Mouse (Mus musculus) heart, embryonic 11.5 days (tissue): ENCODE measurements around the gene B230219D22Rik. TPM values are rescaled to one million over a fixed set of nuclear protein-coding genes. Genes with fewer than 3 reads are reported as not detected.
"Not testable (repeated sequence)": the region's sequence is repeated elsewhere in the genome, so short reads cannot be mapped to it uniquely, and the experiment has no call there.

Experiments
- ATAC-seq: fragments of 200-750 bp; cut with Nextera tagmentation; replicated peaks from 2 replicates; pipeline ENCODE4 v1.8.0; 2017; ENCODE audit warnings: moderate library complexity; ENCODE audit not compliant: insufficient number of reproducible peaks, low FRiP score, low TSS enrichment
- H3K27ac ChIP-seq: fragments of 300-500 bp; sonication (generic); 2 replicates; pipeline ENCODE4 v1.5.1; 2014; ENCODE audit warnings: mild to moderate bottlenecking, low read depth, low read length
- H3K27me3 ChIP-seq: fragments of 300-500 bp; sonication (generic); 2 replicates; pipeline ENCODE4 v1.6.1; 2014; ENCODE audit warnings: mild to moderate bottlenecking, low read length, mixed read lengths; ENCODE audit not compliant: control insufficient read depth, insufficient read depth
- H3K36me3 ChIP-seq: fragments of 300-500 bp; sonication (generic); 2 replicates; pipeline ENCODE4 v1.6.1; 2014; ENCODE audit warnings: mild to moderate bottlenecking, low read length, moderate library complexity, mixed read lengths; ENCODE audit not compliant: control insufficient read depth, insufficient read depth
- H3K4me1 ChIP-seq: fragments of 300-500 bp; sonication (generic); 2 replicates; pipeline ENCODE4 v1.6.1; 2014; ENCODE audit warnings: low read length; ENCODE audit not compliant: control insufficient read depth, insufficient read depth
- H3K4me2 ChIP-seq: fragments of 300-500 bp; sonication (generic); 2 replicates; pipeline ENCODE4 v1.6.1; 2014; ENCODE audit warnings: mild to moderate bottlenecking, moderate library complexity
- H3K4me3 ChIP-seq: fragments of 300-500 bp; sonication (generic); 2 replicates; pipeline ENCODE4 v1.5.1; 2014; ENCODE audit warnings: low read depth, low read length
- H3K9ac ChIP-seq: fragments of 300-500 bp; sonication (generic); 2 replicates; pipeline ENCODE4 v1.6.1; 2014; ENCODE audit warnings: mild to moderate bottlenecking, low read depth, low read length, moderate library complexity
- H3K9me3 ChIP-seq: fragments of 300-500 bp; sonication (generic); replicated peaks from 2 replicates; pipeline ENCODE4 v1.6.1; 2016; ENCODE audit warnings: low read length; ENCODE audit not compliant: control insufficient read depth
- WGBS: fragments of 180-500 bp; shearing (Covaris S2); extraction: QIAGEN DNeasy Blood & Tissue Kit; methylation state at CpG from one replicate; pipeline ENCODE4 v1.1.7; 2014; ENCODE audit not compliant: insufficient replicate concordance; 5-methylcytosine and 5-hydroxymethylcytosine counted together
- polyA plus RNA-seq: library from polyadenylated mRNA; unstranded; fragments of >200 nt; fragmentation: Nextera tagmentation; extraction: Ambion mirVana; gene quantifications from 2 replicates; pipeline ENCODE4 v1.2.1, GENCODE M21; 2014

B230219D22Rik gene
- polyA plus RNA-seq, 1 experiment from 2014 or later = 63.0 TPM

GRCm38 (mm10) chr13:55686107-55686633 lies 6.8 kb upstream of the B230219D22Rik start:
- H3K36me3 ChIP-seq = no peaks in the 10 kb centered on the region
- H3K27ac ChIP-seq = no peak overlapping the region
- ATAC-seq = no peak; the same call in 1 of the 2 replicates
- no peaks in the 10 kb centered on the region for H3K27me3 ChIP-seq
- no peak overlapping the region for H3K4me3 ChIP-seq
- no peaks in the 10 kb centered on the region for H3K9me3 ChIP-seq
- H3K4me2 ChIP-seq = no peak overlapping the region; the same call in 1 of the 2 replicates
- H3K4me1 ChIP-seq = peaks cover 15% of the 10 kb centered on the region; the same call in 1 of the 2 replicates
- H3K9ac ChIP-seq = 0 out of 2 replicates have a peak overlapping the region, but pooled peaks have one; percentile 49
- WGBS = 51% methylated on average over 9 of the region's 9 CpGs

GRCm38 (mm10) chr13:55687927-55688602 lies 4.9 kb upstream of the B230219D22Rik start:
- Histone ChIP-seq H3K9ac (peak overlapping the region; percentile 28; the same call in 1 of the 2 replicates), H3K36me3 (no peaks in the 10 kb centered on the region), H3K4me3 (no peak overlapping the region), H3K9me3 (no peaks in the 10 kb centered on the region), H3K4me1 (peaks cover 15% of the 10 kb centered on the region; the same call in 1 of the 2 replicates), H3K4me2 (no peak overlapping the region), H3K27me3 (no peaks in the 10 kb centered on the region), H3K27ac (peak overlapping the region; percentile 59)
- ATAC-seq = no peak
- 54% methylated on average over 4 of the region's 4 CpGs for WGBS

- ATAC-seq = peak; percentile 62
- WGBS = under 1% methylated on average over 64 of the region's 70 CpGs
- H3K4me1 ChIP-seq = peaks cover 12% of the 10 kb centered on the region
These were observed 358 bp downstream of the B230219D22Rik start for GRCm38 (mm10) chr13:55693243-55693721.

GRCm38 (mm10) chr13:55694110-55694509 lies 1.2 kb downstream of the B230219D22Rik start:
- peak overlapping the region; percentile 100 for H3K9ac ChIP-seq
- peak overlapping the region; percentile 99 for H3K4me3 ChIP-seq
- 19% methylated on average over 8 of the region's 8 CpGs for WGBS
- no peaks in the 10 kb centered on the region for H3K27me3 ChIP-seq
- H3K9me3 ChIP-seq = no peaks in the 10 kb centered on the region
- ATAC-seq = no peak
- H3K36me3 ChIP-seq = peaks cover 2% of the 10 kb centered on the region
- no peak overlapping the region for H3K27ac ChIP-seq
- peak overlapping the region; percentile 74 for H3K4me2 ChIP-seq
- H3K4me1 ChIP-seq = peaks cover 12% of the 10 kb centered on the region

More at GRCm38 (mm10) chr13:55693243-55693721, 358 bp downstream of the B230219D22Rik start:
- H3K9ac ChIP-seq = peak overlapping the region; percentile 100
- H3K4me2 ChIP-seq = peak overlapping the region; percentile 74
- no peaks in the 10 kb centered on the region for H3K36me3 ChIP-seq
- peak overlapping the region; percentile 99 for H3K27ac ChIP-seq
- no peaks in the 10 kb centered on the region for H3K9me3 ChIP-seq
- H3K27me3 ChIP-seq = no peaks in the 10 kb centered on the region
- H3K4me3 ChIP-seq = peak overlapping the region; percentile 99

- not testable (repeated sequence) for H3K9me3 ChIP-seq, H3K27ac ChIP-seq, H3K4me3 ChIP-seq, ATAC-seq, H3K9ac ChIP-seq, H3K4me2 ChIP-seq, H3K27me3 ChIP-seq
- Histone ChIP-seq H3K36me3 (peaks cover 13% of the 10 kb centered on the region), H3K4me1 (peaks cover 12% of the 10 kb centered on the region)
- WGBS = no CpG with 5 or more reads among the region's 3 CpGs
These were observed 3.1 kb downstream of the B230219D22Rik start for GRCm38 (mm10) chr13:55695989-55696388.

- no peak for ATAC-seq
- Histone ChIP-seq H3K4me2 (no peak overlapping the region), H3K9ac (no peak overlapping the region), H3K27ac (no peak overlapping the region), H3K9me3 (peaks cover 3% of the 10 kb centered on the region; the same call in 1 of the 2 replicates), H3K36me3 (peaks cover 19% of the 10 kb centered on the region), H3K4me1 (no peaks in the 10 kb centered on the region), H3K27me3 (no peaks in the 10 kb centered on the region), H3K4me3 (no peak overlapping the region)
- 85% methylated on average over 4 of the region's 4 CpGs for WGBS
These were observed 11.4 kb downstream of the B230219D22Rik start for GRCm38 (mm10) chr13:55704301-55704700.

- Histone ChIP-seq H3K4me1 (no peaks in the 10 kb centered on the region), H3K36me3 (no peaks in the 10 kb centered on the region), H3K27me3 (no peaks in the 10 kb centered on the region), H3K27ac (no peak overlapping the region), H3K4me3 (no peak overlapping the region), H3K9ac (no peak overlapping the region), H3K9me3 (no peaks in the 10 kb centered on the region), H3K4me2 (no peak overlapping the region)
- WGBS = 84% methylated on average over 3 of the region's 3 CpGs
- no peak for ATAC-seq
These were observed 19.9 kb downstream of the B230219D22Rik start for GRCm38 (mm10) chr13:55712846-55713245.

GRCm38 (mm10) chr13:55714501-55715166 lies 21.7 kb downstream of the B230219D22Rik start, which contains the start of gene Txndc15:
Gene Txndc15, plus strand, starts transcription at chr13:55714650.
- H3K27me3 ChIP-seq = no peaks in the 10 kb centered on the region
- H3K9ac ChIP-seq = peak within 1 kb of the TSS; percentile 98
- WGBS = under 1% methylated on average over 63 of the region's 63 CpGs
- H3K27ac ChIP-seq = peak within 1 kb of the TSS; percentile 87
- peaks cover 7% of the 10 kb centered on the region; the same call in 1 of the 2 replicates for H3K36me3 ChIP-seq
- peak within 1 kb of the TSS; percentile 67 for H3K4me2 ChIP-seq
- peak; percentile 84 for ATAC-seq
- H3K9me3 ChIP-seq = no peaks in the 10 kb centered on the region
- no peaks in the 10 kb centered on the region for H3K4me1 ChIP-seq
- peak within 1 kb of the TSS; percentile 94 for H3K4me3 ChIP-seq
